Mouse (Mus musculus): ENCODE data around the gene Lrmp. TPM values are rescaled to one million over a fixed set of nuclear protein-coding genes. Genes with fewer than 3 reads are reported as not detected.

Lrmp gene
- polyA plus RNA-seq, 1 experiment from 2014 or later, result 3.1 TPM

GRCm38 (mm10) chr6:145105439-145105838 lies 10.0 kb upstream of the Lrmp start:
- WGBS, result 88% methylated on average over 10 of the region's 10 CpGs
- H3K4me1 ChIP-seq (replicated peaks), result peaks cover 8% of the 10 kb centered on the region
- no peak overlapping the region for H3K4me2 ChIP-seq
- no peaks in the 10 kb centered on the region for H3K27me3 ChIP-seq
- no peak for ATAC-seq (replicated peaks; ENCODE audit: insufficient number of reproducible peaks, insufficient read depth, low FRiP score, low read depth)
- no peaks in the 10 kb centered on the region for H3K9me3 ChIP-seq (replicated peaks)
- H3K4me3 ChIP-seq, result no peak overlapping the region
- no peak overlapping the region for H3K27ac ChIP-seq
- no peaks in the 10 kb centered on the region for H3K36me3 ChIP-seq
- no peak overlapping the region for H3K9ac ChIP-seq

GRCm38 (mm10) chr6:145106163-145106842 lies 9.2 kb upstream of the Lrmp start:
- Histone ChIP-seq H3K9ac (no peak overlapping the region), H3K36me3 (no peaks in the 10 kb centered on the region), H3K27me3 (no peaks in the 10 kb centered on the region), H3K27ac (no peak overlapping the region), H3K4me3 (no peak overlapping the region), H3K4me2 (no peak overlapping the region), H3K4me1 (replicated peaks) (no peaks in the 10 kb centered on the region; the same call in 1 of the 2 replicates), H3K9me3 (replicated peaks) (no peaks in the 10 kb centered on the region)
- 89% methylated on average over 5 of the region's 6 CpGs for WGBS
- no peak for ATAC-seq (replicated peaks; ENCODE audit: insufficient number of reproducible peaks, insufficient read depth, low FRiP score, low read depth)

- H3K4me2 ChIP-seq, result no peak overlapping the region
- no peaks in the 10 kb centered on the region for H3K9me3 ChIP-seq (replicated peaks)
- H3K4me1 ChIP-seq (replicated peaks), result no peaks in the 10 kb centered on the region
- H3K27me3 ChIP-seq, result no peaks in the 10 kb centered on the region
- ATAC-seq (replicated peaks; ENCODE audit: insufficient number of reproducible peaks, insufficient read depth, low FRiP score, low read depth), result no peak
- no peak overlapping the region for H3K27ac ChIP-seq
- H3K36me3 ChIP-seq, result no peaks in the 10 kb centered on the region
- WGBS, result 85% methylated on average over 4 of the region's 4 CpGs
- H3K4me3 ChIP-seq, result no peak overlapping the region
- no peak overlapping the region for H3K9ac ChIP-seq
Measured at GRCm38 (mm10) chr6:145110786-145111185, 4.7 kb upstream of the Lrmp start.

- Histone ChIP-seq H3K27me3 (no peaks in the 10 kb centered on the region), H3K27ac (no peak overlapping the region), H3K4me3 (no peak overlapping the region), H3K9ac (no peak overlapping the region), H3K9me3 (replicated peaks) (no peaks in the 10 kb centered on the region), H3K4me2 (no peak overlapping the region), H3K36me3 (no peaks in the 10 kb centered on the region), H3K4me1 (replicated peaks) (no peaks in the 10 kb centered on the region)
- ATAC-seq (replicated peaks; ENCODE audit: insufficient number of reproducible peaks, insufficient read depth, low FRiP score, low read depth), result no peak
- WGBS, result 54% methylated on average over 6 of the region's 6 CpGs
Measured at GRCm38 (mm10) chr6:145112865-145113264, 2.6 kb upstream of the Lrmp start.

GRCm38 (mm10) chr6:145114561-145114960 lies 892 bp upstream of the Lrmp start:
- WGBS, result 78% methylated on average over 2 of the region's 2 CpGs
- no peaks in the 10 kb centered on the region for H3K4me1 ChIP-seq (replicated peaks)
- H3K4me2 ChIP-seq, result no peak overlapping the region
- no peak overlapping the region for H3K27ac ChIP-seq
- H3K9ac ChIP-seq, result no peak overlapping the region
- no peaks in the 10 kb centered on the region for H3K27me3 ChIP-seq
- H3K4me3 ChIP-seq, result no peak overlapping the region
- ATAC-seq (replicated peaks; ENCODE audit: insufficient number of reproducible peaks, insufficient read depth, low FRiP score, low read depth), result no peak
- H3K9me3 ChIP-seq (replicated peaks), result no peaks in the 10 kb centered on the region
- no peaks in the 10 kb centered on the region for H3K36me3 ChIP-seq

- H3K27me3 ChIP-seq, result no peaks in the 10 kb centered on the region
- H3K27ac ChIP-seq, result no peak overlapping the region; the same call in 1 of the 2 replicates
- H3K4me3 ChIP-seq, result no peak overlapping the region
- ATAC-seq (replicated peaks; ENCODE audit: insufficient number of reproducible peaks, insufficient read depth, low FRiP score, low read depth), result no peak
- H3K36me3 ChIP-seq, result no peaks in the 10 kb centered on the region
- no peak overlapping the region for H3K4me2 ChIP-seq
- 34% methylated on average over 4 of the region's 4 CpGs for WGBS
- peaks cover 14% of the 10 kb centered on the region for H3K4me1 ChIP-seq (replicated peaks)
- no peaks in the 10 kb centered on the region for H3K9me3 ChIP-seq (replicated peaks)
- no peak overlapping the region for H3K9ac ChIP-seq
Measured at GRCm38 (mm10) chr6:145116098-145116672, 732 bp downstream of the Lrmp start.

- no peak for ATAC-seq (replicated peaks; ENCODE audit: insufficient number of reproducible peaks, insufficient read depth, low FRiP score, low read depth)
- Histone ChIP-seq H3K36me3 (no peaks in the 10 kb centered on the region), H3K27me3 (no peaks in the 10 kb centered on the region), H3K4me1 (replicated peaks) (peaks cover 38% of the 10 kb centered on the region), H3K4me3 (no peak overlapping the region), H3K9ac (no peak overlapping the region), H3K4me2 (no peak overlapping the region), H3K9me3 (replicated peaks) (no peaks in the 10 kb centered on the region), H3K27ac (peak overlapping the region; percentile 39; the same call in 1 of the 2 replicates)
- 66% methylated on average over 2 of the region's 2 CpGs for WGBS
Measured at GRCm38 (mm10) chr6:145120086-145120485, 4.6 kb downstream of the Lrmp start.

- H3K4me2 ChIP-seq, result peak overlapping the region; percentile 46
- peaks cover 47% of the 10 kb centered on the region for H3K4me1 ChIP-seq (replicated peaks)
- WGBS, result 24% methylated on average over 18 of the region's 18 CpGs
Measured at GRCm38 (mm10) chr6:145120787-145121589, 5.5 kb downstream of the Lrmp start.

GRCm38 (mm10) chr6:145121590-145122420 lies 6.4 kb downstream of the Lrmp start:
- Histone ChIP-seq H3K27ac (peak overlapping the region; percentile 39), H3K4me1 (replicated peaks) (peaks cover 50% of the 10 kb centered on the region), H3K36me3 (no peaks in the 10 kb centered on the region), H3K27me3 (no peaks in the 10 kb centered on the region), H3K9ac (no peak overlapping the region), H3K4me3 (peak overlapping the region; percentile 17; the same call in 1 of the 2 replicates), H3K9me3 (replicated peaks) (no peaks in the 10 kb centered on the region), H3K4me2 (peak overlapping the region; percentile 46)
- ATAC-seq (replicated peaks; ENCODE audit: insufficient number of reproducible peaks, insufficient read depth, low FRiP score, low read depth), result no peak
- WGBS, result 58% methylated on average over 21 of the region's 21 CpGs

More at GRCm38 (mm10) chr6:145120787-145121589, 5.5 kb downstream of the Lrmp start:
- Histone ChIP-seq H3K36me3 (no peaks in the 10 kb centered on the region), H3K4me3 (no peak overlapping the region), H3K9me3 (replicated peaks) (no peaks in the 10 kb centered on the region), H3K27ac (peak overlapping the region; percentile 39), H3K27me3 (no peaks in the 10 kb centered on the region), H3K9ac (no peak overlapping the region)
- ATAC-seq (replicated peaks; ENCODE audit: insufficient number of reproducible peaks, insufficient read depth, low FRiP score, low read depth), result peak; percentile 44; the same call in 1 of the 2 replicates

- H3K9ac ChIP-seq, result no peak overlapping the region
- no peaks in the 10 kb centered on the region for H3K9me3 ChIP-seq (replicated peaks)
- WGBS, result 42% methylated on average over 8 of the region's 8 CpGs
- H3K36me3 ChIP-seq, result no peaks in the 10 kb centered on the region
- H3K4me2 ChIP-seq, result peak overlapping the region; percentile 17
- no peaks in the 10 kb centered on the region for H3K27me3 ChIP-seq
- H3K4me3 ChIP-seq, result peak overlapping the region; percentile 17; the same call in 1 of the 2 replicates
- ATAC-seq (replicated peaks; ENCODE audit: insufficient number of reproducible peaks, insufficient read depth, low FRiP score, low read depth), result no peak
- no peak overlapping the region; the same call in 1 of the 2 replicates for H3K27ac ChIP-seq
- peaks cover 50% of the 10 kb centered on the region for H3K4me1 ChIP-seq (replicated peaks)
Measured at GRCm38 (mm10) chr6:145122423-145123059, 7.1 kb downstream of the Lrmp start.

Measured in heart, embryonic 15.5 days (tissue).